Mouse (Mus musculus) E14TG2a.4 (cell line): Measurements from ENCODE around the gene Fbxo22.

Experiments used
- CTCF ChIP-seq: conservative IDR thresholded peaks from 2 replicates; pipeline ENCODE4 v1.5.1; 2014; ENCODE audit warnings: low read length
- NANOG ChIP-seq: IDR thresholded peaks from 2 replicates; pipeline ENCODE4 v1.6.1; 2014; ENCODE audit warnings: borderline replicate concordance, low read length, mixed read lengths
- POU5F1 ChIP-seq: IDR thresholded peaks from 2 replicates; pipeline ENCODE4 v1.6.1; 2014; ENCODE audit warnings: low read length, borderline replicate concordance

DNA sequence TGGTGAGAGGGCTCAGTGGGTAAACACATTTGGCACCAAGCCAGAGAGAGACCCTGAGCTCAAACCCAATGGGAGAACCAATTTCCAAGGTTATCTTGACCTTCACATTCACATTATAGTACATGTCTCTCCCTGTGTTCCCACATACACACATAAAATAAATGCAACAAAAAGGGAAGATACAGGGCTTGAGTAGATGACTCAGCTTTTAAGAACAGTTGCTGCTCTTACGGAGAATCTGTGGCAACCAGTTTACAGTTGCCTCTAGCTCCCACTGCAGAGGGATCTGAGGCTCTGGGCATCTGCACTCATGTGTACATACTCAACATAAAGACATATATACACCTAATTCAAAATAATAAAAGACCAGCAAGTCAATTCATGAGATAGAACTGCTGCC is 10.5 kb upstream of the Fbxo22 start:
- TF ChIP-seq CTCF = no peak
- no peak for TF ChIP-seq POU5F1
- TF ChIP-seq NANOG = no peak
